Mouse (Mus musculus): ENCODE results near the gene Snrnp48.

Gene Snrnp48

GRCm38 (mm10) chr13:38204702-38205482 lies at the start of gene Snrnp48:
Gene Snrnp48 (plus strand): TSS chr13:38204938.
- peak; percentile 88 for DNase-seq

GRCm38 (mm10) chr13:38155523-38155922 lies 49.2 kb upstream of the Snrnp48 start:
- DNase-seq: no peak

GRCm38 (mm10) chr13:38157635-38158034 lies 47.1 kb upstream of the Snrnp48 start:
- no peak for DNase-seq

DNA sequence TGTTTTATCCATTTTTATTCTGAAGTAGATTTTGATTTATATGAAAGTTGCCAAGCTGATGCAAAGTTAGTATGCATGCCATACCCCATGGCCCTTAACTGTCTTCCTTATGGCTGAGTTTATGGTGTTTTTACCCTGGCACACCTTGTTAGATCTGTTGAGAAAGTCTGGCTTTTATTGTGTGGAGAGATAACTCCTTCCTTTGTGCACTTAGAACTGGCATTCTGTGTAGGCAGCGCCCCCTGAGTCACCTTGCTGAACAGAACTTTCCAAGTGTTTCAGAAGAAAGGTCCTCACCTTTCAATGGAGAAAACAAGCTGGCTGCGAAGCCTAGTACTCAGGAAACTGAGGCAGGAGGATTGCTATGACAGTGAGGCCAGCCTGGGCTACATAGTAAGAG lies 42.7 kb upstream of the Snrnp48 start:
- no peak for DNase-seq

DNA sequence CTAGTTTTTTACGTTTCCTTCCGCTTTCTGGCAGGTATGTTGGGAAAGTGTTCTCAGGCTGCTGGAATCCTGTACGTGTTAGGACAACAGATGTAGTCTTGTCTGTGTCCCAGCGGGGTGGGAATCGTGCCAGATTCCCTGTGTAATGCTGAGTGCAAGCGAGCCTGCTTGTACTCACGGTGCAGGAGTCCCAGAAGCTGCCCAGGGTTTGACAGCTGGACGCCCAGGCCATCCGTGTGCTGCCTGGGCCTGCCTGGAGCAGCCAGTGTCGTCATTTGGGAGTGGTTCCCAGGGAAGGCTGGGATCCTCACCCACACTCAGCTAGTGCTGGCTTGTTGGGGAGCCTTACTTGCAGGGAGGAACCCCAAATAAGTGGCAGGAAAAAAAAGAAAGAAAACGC lies 42.1 kb upstream of the Snrnp48 start:
- DNase-seq: no peak

GRCm38 (mm10) chr13:38164932-38165331 lies 39.8 kb upstream of the Snrnp48 start:
- no peak for DNase-seq

DNA sequence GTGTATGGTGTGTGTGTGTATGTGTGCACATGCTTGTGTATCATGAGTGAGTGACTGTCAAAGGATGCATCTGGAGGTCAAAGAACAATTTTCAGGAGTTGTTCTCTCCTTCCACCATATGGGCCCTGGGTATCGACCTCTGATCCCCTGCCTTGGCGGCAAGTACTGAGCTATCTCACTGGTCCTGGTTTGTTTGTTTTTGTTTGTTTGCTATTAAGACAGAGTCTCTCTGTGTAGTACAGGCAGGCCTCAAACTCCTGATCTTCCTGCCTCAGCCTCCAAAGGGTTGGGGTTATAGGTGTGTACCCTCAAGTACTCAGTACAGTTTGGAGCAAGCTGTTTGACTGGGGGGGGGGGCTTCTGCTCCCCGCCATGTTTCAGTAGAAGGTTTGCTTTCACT lies 37.7 kb upstream of the Snrnp48 start:
- DNase-seq: no peak

DNA sequence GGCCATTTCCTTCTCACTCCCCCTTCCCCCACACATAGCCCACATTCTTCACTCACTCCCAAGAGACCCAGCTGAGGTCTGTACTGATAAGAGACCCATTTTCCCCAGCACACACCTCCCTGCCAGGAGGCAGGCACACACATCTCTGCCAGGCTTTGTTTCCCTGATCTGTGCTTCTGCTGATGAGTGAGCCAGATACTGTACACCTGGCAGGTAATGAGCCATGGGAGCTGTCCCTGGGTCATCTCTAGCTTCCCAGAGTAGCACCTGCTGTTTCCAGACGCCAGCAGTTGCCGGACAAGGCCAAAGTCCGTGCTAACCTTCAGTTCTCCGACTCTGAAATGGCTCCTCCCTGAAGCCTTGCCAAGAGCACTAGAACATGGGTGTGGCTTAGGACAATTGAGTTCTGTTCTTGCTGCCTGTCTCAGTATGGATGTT lies 34.0 kb upstream of the Snrnp48 start:
- peak; percentile 61 for DNase-seq

- no peak for DNase-seq
Measured at GRCm38 (mm10) chr13:38193406-38193805, 11.3 kb upstream of the Snrnp48 start.

DNA sequence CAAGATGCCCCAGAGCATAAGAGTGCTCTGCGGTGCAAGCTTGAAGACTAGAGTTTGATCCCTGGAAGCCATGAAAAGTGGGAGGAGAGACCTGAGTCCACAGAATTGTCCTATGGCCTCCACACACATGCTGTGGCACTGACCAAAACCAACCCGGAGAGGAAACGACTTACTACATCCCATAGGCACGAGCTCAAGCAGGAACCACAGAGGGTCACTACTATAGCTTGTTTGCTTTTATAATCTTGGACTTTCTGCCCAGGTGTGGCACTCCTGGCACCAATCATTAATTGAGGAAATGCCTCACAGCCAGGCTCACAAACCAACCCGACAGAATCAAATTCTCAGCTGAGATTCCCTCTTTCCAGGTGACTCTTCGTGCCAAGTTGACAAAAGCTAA lies 3.3 kb upstream of the Snrnp48 start:
- DNase-seq: no peak

DNA sequence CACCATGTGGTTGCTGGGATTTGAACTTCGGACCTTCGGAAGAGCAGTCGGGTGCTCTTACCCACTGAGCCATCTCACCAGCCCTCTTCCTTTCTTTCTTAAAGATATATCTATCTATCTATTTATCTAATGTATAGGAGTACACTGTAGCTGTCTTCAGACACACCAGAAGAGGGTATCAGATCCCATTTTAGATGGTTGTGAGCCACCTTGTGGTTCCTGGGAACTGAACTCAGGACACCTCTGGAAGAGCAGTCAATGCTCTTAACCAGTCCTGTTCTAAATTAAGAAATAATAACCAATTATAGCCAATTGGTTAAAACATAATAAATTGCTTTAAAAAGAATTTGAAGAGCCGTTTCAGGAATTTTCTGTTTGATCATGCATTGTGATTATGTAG lies 567 bp upstream of the Snrnp48 start:
- no peak for DNase-seq

GRCm38 (mm10) chr13:38211122-38211521 lies 6.4 kb downstream of the Snrnp48 start:
- DNase-seq: no peak

GRCm38 (mm10) chr13:38218686-38219085 lies 13.9 kb downstream of the Snrnp48 start:
- no peak for DNase-seq

DNA sequence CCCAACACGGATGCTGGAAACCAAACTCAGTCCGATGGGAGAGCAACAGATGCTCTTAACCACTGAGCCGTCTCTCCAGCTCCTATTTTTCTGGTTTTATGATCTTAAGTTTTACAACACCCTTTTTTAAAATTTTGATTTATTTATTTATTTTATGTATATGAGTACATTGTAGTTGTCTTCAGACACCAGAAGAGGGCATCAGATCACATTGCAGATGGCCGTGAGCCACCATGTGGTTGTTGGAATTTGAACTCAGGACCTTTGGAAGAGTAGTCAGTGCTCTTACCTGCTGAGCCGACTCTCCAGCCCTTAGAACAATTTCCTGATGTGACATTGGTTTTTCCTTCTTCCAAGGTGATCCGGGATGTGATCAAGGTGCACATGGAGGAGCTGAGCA lies 15.6 kb downstream of the Snrnp48 start:
- peak; percentile 5 for DNase-seq

GRCm38 (mm10) chr13:38230177-38230821 lies 25.6 kb downstream of the Snrnp48 start:
- no peak for DNase-seq

- DNase-seq: no peak
Measured at GRCm38 (mm10) chr13:38232411-38232810, 27.7 kb downstream of the Snrnp48 start.

- no peak for DNase-seq
Measured at GRCm38 (mm10) chr13:38232856-38233625, 28.3 kb downstream of the Snrnp48 start.

- no peak for DNase-seq
Measured at GRCm38 (mm10) chr13:38234651-38235050, 29.9 kb downstream of the Snrnp48 start.

DNA sequence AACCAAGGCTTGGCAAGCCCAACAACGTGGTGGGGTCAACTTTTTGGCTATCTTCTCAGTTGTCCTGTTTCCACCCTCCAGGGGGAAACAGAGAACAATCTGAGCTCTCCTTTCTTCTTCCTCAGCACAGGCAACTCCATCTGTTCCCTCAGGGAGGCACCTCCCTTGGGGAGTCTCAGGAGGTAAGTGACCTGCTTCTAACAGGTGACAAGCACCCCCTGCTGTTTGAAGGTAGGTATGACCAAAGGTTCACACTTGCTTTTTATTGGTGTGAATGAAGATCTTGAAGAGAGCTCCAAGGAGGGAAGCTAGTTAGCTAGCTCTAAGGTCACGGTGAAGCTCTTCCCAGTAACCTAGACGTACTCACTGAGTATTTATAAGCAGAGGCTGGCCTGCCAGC lies 30.6 kb downstream of the Snrnp48 start:
- peak; percentile 40 for DNase-seq

DNA sequence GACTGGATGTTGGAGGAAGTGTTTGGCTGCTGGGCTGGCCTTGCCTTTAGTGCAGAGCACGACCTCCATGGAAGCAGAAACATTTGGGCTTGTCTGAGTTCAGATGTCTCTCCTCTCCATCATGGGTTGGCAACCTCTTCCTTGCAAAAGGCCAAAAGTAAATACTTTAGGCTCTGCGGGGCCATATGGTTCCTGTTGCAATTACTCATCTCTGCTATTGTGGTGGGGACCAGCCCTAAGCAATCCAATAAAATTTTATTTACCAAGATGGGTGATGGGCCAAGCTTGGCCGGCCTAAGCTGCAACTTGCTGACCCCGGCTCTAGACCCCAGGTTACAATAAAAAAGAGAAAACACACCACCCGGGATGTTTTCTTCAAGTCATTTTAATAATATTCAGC lies 43.4 kb downstream of the Snrnp48 start:
- peak; percentile 3 for DNase-seq

- DNase-seq: no peak
Measured at GRCm38 (mm10) chr13:38251226-38251625, 46.5 kb downstream of the Snrnp48 start.

GRCm38 (mm10) chr13:38253696-38254095 lies 49.0 kb downstream of the Snrnp48 start:
- no peak for DNase-seq

DNA sequence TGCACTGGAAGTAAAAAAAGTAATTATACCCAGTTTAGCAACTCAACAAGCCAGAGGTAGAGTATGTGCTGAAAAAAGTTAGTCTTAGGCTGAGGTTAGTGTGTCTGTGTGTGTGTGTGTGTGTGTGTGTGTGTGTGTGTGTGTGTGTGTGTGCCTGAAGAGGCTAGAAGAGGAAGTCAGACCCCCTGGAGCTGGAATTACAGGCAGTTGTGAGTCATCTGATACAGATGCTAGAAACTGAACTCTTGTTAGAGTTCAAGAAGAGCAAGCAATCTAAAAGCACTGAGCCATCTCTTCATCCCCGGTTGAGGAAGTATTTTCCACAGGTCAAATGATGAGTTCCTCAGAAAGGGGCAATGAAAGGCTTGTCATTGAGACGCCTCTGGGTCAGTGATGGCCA lies 54.2 kb downstream of the Snrnp48 start:
- no peak for DNase-seq
